Mouse (Mus musculus): ENCODE measurements around the gene Slc31a1. TPM values are rescaled to one million over a fixed set of nuclear protein-coding genes. Genes with fewer than 3 reads are reported as not detected.

The Slc31a1 gene
- total and polyA plus RNA-seq, 3 experiments = 20.6 to 46.5 (median 37.5) TPM

- no peak for DNase-seq (ENCODE audit: low read depth, low spot score)
- no peaks in the 10 kb centered on the region for H3K79me2 ChIP-seq (ENCODE audit: control insufficient read depth, insufficient read depth, low read length, poor library complexity)
- H3K27me3 ChIP-seq (ENCODE audit: control insufficient read depth in 1 of 2, insufficient read depth in 2 of 2, low read length in 2 of 2) = no peaks in the 10 kb centered on the region
- H3K27ac ChIP-seq (ENCODE audit: control insufficient read depth, low read depth, low read length) = no peak overlapping the region
- TF ChIP-seq GATA1 (IDR thresholded peaks at IDR 0.05; ENCODE audit: low read depth, low read length) (no peak), USF2 (IDR thresholded peaks at IDR 0.05; ENCODE audit: borderline replicate concordance in 1 of 2, insufficient read depth in 1 of 2, low read depth in 1 of 2, low read length in 2 of 2) (no peak), ETS1 (IDR thresholded peaks at IDR 0.05; ENCODE audit: low read depth, low read length) (no peak), ELF1 (IDR thresholded peaks at IDR 0.05; ENCODE audit: low read depth, low read length) (no peak), NRF1 (IDR thresholded peaks at IDR 0.05; ENCODE audit: insufficient read depth, low read depth, low read length, poor library complexity, severe bottlenecking) (no peak)
- H3K9ac ChIP-seq (ENCODE audit: control insufficient read depth, low read depth, low read length, poor library complexity, severe bottlenecking) = no peak overlapping the region
- no peaks in the 10 kb centered on the region for H3K9me3 ChIP-seq (replicated peaks; ENCODE audit: insufficient read depth, low read length)
- H3K4me1 ChIP-seq (ENCODE audit: control insufficient read depth in 1 of 2, insufficient read depth in 2 of 2, low read length in 2 of 2) = 0 out of 4 replicates have a peak, but pooled peaks cover 0 to 3% of the 10 kb centered on the region in 2 experiments
- H3K36me3 ChIP-seq (ENCODE audit: control insufficient read depth in 1 of 2, insufficient read depth in 2 of 2, low read length in 2 of 2) = no peaks in the 10 kb centered on the region
- no peak overlapping the region for H3K4me3 ChIP-seq (ENCODE audit: control insufficient read depth in 1 of 2, insufficient read depth in 1 of 2, low read depth in 2 of 2, low read length in 2 of 2)
Observed at GRCm38 (mm10) chr4:62440986-62441385, 80.5 kb downstream of the Slc31a1 start.

Other genes starting within 250 kb of the Slc31a1 start
- gene Mup21, start 209.9 kb upstream of the Slc31a1 start, total RNA-seq (2012; rRNA removed) = not detected in 2 replicates
- gene Mup21, start 209.9 kb upstream of the Slc31a1 start, polyA plus RNA-seq (2012; ENCODE audit: insufficient read depth in 1 of 2, insufficient read length in 2 of 2, low read depth in 1 of 2, low replicate concordance in 2 of 2, missing spikeins in 1 of 2) = not detected
- gene Zfp37, start 129.7 kb upstream of the Slc31a1 start, total RNA-seq (2012; rRNA removed) = not detected in 2 replicates
- not detected for gene Zfp37, start 129.7 kb upstream of the Slc31a1 start, polyA plus RNA-seq (2012; ENCODE audit: insufficient read depth in 1 of 2, insufficient read length in 2 of 2, low read depth in 1 of 2, low replicate concordance in 2 of 2, missing spikeins in 1 of 2)
- 0.08 TPM in 1 of 2 replicates, not detected in the other for gene Slc31a2, start 98.2 kb upstream of the Slc31a1 start, total RNA-seq (2012; rRNA removed)
- under 1 TPM in 1 of 2 experiments, not detected in 1; 0.25 TPM for gene Slc31a2, start 98.2 kb upstream of the Slc31a1 start, polyA plus RNA-seq (2012; ENCODE audit: insufficient read depth in 1 of 2, insufficient read length in 2 of 2, low read depth in 1 of 2, low replicate concordance in 2 of 2, missing spikeins in 1 of 2)
- 21.1 and 23.3 TPM in 2 replicates for gene Fkbp15, start 179 bp upstream of the Slc31a1 start, total RNA-seq (2012; rRNA removed)
- 10 to 100 TPM in 1 of 2 experiments, not detected in 1; 26.5 TPM for gene Fkbp15, start 179 bp upstream of the Slc31a1 start, polyA plus RNA-seq (2012; ENCODE audit: insufficient read depth in 1 of 2, insufficient read length in 2 of 2, low read depth in 1 of 2, low replicate concordance in 2 of 2, missing spikeins in 1 of 2)
- gene Cdc26, start 47.9 kb downstream of the Slc31a1 start, total RNA-seq (2012; rRNA removed) = 80.9 and 81.4 TPM in 2 replicates
- 10 to 100 TPM in 1 of 2 experiments, not detected in 1; 80.4 TPM for gene Cdc26, start 47.9 kb downstream of the Slc31a1 start, polyA plus RNA-seq (2012; ENCODE audit: insufficient read depth in 1 of 2, insufficient read length in 2 of 2, low read depth in 1 of 2, low replicate concordance in 2 of 2, missing spikeins in 1 of 2)
- gene Prpf4, start 48.1 kb downstream of the Slc31a1 start, total RNA-seq (2012; rRNA removed) = 24.4 and 26.9 TPM in 2 replicates
- gene Prpf4, start 48.1 kb downstream of the Slc31a1 start, polyA plus RNA-seq (2012; ENCODE audit: insufficient read depth in 1 of 2, insufficient read length in 2 of 2, low read depth in 1 of 2, low replicate concordance in 2 of 2, missing spikeins in 1 of 2) = 10 to 100 TPM in 1 of 2 experiments, not detected in 1; 37.9 TPM
- 0.10 and 0.15 TPM in 2 replicates for gene Rnf183, start 74.5 kb downstream of the Slc31a1 start, total RNA-seq (2012; rRNA removed)
- gene Rnf183, start 74.5 kb downstream of the Slc31a1 start, polyA plus RNA-seq (2012; ENCODE audit: insufficient read depth in 1 of 2, insufficient read length in 2 of 2, low read depth in 1 of 2, low replicate concordance in 2 of 2, missing spikeins in 1 of 2) = under 1 TPM in 1 of 2 experiments, not detected in 1; 0.25 TPM
- gene Wdr31, start 110.2 kb downstream of the Slc31a1 start, total RNA-seq (2012; rRNA removed) = 0.85 and 1.9 TPM in 2 replicates
- under 1 TPM in 1 of 2 experiments, not detected in 1; 0.91 TPM for gene Wdr31, start 110.2 kb downstream of the Slc31a1 start, polyA plus RNA-seq (2012; ENCODE audit: insufficient read depth in 1 of 2, insufficient read length in 2 of 2, low read depth in 1 of 2, low replicate concordance in 2 of 2, missing spikeins in 1 of 2)
- gene Bspry, start 119.3 kb downstream of the Slc31a1 start, total RNA-seq (2012; rRNA removed) = 0.13 and 0.19 TPM in 2 replicates
- gene Bspry, start 119.3 kb downstream of the Slc31a1 start, polyA plus RNA-seq (2012; ENCODE audit: insufficient read depth in 1 of 2, insufficient read length in 2 of 2, low read depth in 1 of 2, low replicate concordance in 2 of 2, missing spikeins in 1 of 2) = under 1 TPM in 1 of 2 experiments, not detected in 1; 0.50 TPM
- 3.5 and 4.0 TPM in 2 replicates for gene Hdhd3, start 142.7 kb downstream of the Slc31a1 start, total RNA-seq (2012; rRNA removed)
- 1 to 10 TPM in 1 of 2 experiments, not detected in 1; 6.0 TPM for gene Hdhd3, start 142.7 kb downstream of the Slc31a1 start, polyA plus RNA-seq (2012; ENCODE audit: insufficient read depth in 1 of 2, insufficient read length in 2 of 2, low read depth in 1 of 2, low replicate concordance in 2 of 2, missing spikeins in 1 of 2)
- gene Alad, start 159.2 kb downstream of the Slc31a1 start, total RNA-seq (2012; rRNA removed) = 199 and 213 TPM in 2 replicates
- 100 to 1,000 TPM in 1 of 2 experiments, not detected in 1; 386 TPM for gene Alad, start 159.2 kb downstream of the Slc31a1 start, polyA plus RNA-seq (2012; ENCODE audit: insufficient read depth in 1 of 2, insufficient read length in 2 of 2, low read depth in 1 of 2, low replicate concordance in 2 of 2, missing spikeins in 1 of 2)
- gene Pole3, start 164.3 kb downstream of the Slc31a1 start, total RNA-seq (2012; rRNA removed) = 51.4 and 63.6 TPM in 2 replicates
- 100 to 1,000 TPM in 1 of 2 experiments, not detected in 1; 103 TPM for gene Pole3, start 164.3 kb downstream of the Slc31a1 start, polyA plus RNA-seq (2012; ENCODE audit: insufficient read depth in 1 of 2, insufficient read length in 2 of 2, low read depth in 1 of 2, low replicate concordance in 2 of 2, missing spikeins in 1 of 2)
- 0.12 TPM in 1 of 2 replicates, not detected in the other for gene 4933430I17Rik, start 164.6 kb downstream of the Slc31a1 start, total RNA-seq (2012; rRNA removed)
- gene 4933430I17Rik, start 164.6 kb downstream of the Slc31a1 start, polyA plus RNA-seq (2012; ENCODE audit: insufficient read depth in 1 of 2, insufficient read length in 2 of 2, low read depth in 1 of 2, low replicate concordance in 2 of 2, missing spikeins in 1 of 2) = under 1 TPM in 1 of 2 experiments, not detected in 1; 0.43 TPM
- not detected in 2 replicates for gene Rgs3, start 199.1 kb downstream of the Slc31a1 start, total RNA-seq (2012; rRNA removed)
- gene Rgs3, start 199.1 kb downstream of the Slc31a1 start, polyA plus RNA-seq (2012; ENCODE audit: insufficient read depth in 1 of 2, insufficient read length in 2 of 2, low read depth in 1 of 2, low replicate concordance in 2 of 2, missing spikeins in 1 of 2) = not detected